Mouse (Mus musculus): Measurements from ENCODE around the gene Als2. TPM values are rescaled to one million over a fixed set of nuclear protein-coding genes. Genes with fewer than 3 reads are reported as not detected.

Gene Als2
- polyA plus RNA-seq, 1 experiment from 2014 or later = 23.0 TPM

DNA sequence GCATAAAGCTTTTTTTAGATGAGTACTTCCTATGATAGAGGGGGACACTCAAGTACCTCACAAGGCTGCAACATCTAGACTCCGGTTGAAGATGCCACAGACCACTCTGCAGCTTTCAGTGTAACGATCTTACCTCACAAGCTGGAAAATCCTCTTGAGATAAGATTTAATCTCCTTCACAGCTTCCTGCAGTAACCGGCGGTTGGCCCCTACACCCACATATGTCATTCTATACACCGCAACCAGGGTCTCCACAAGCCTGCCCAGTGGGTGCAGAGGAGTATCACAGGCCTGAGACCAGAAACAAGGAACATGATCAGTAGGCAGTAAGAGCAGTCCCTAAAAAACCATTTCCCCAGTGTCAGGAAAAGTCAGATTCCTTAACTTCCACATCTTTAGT is 64.0 kb downstream of the Als2 start:
- Histone ChIP-seq H3K9me3 (ENCODE audit: control insufficient read depth, low read length) (no peaks in the 10 kb centered on the region), H3K27me3 (replicated peaks; ENCODE audit: control insufficient read depth, insufficient read depth, low read length) (no peaks in the 10 kb centered on the region), H3K27ac (ENCODE audit: low read length) (no peak overlapping the region), H3K4me2 (ENCODE audit: low read length) (no peak overlapping the region), H3K4me3 (replicated peaks; ENCODE audit: low read length) (no peak overlapping the region), H3K36me3 (ENCODE audit: control insufficient read depth, insufficient read depth) (peaks cover 13% of the 10 kb centered on the region), H3K4me1 (replicated peaks; ENCODE audit: control insufficient read depth, insufficient read depth, low read length) (no peaks in the 10 kb centered on the region), H3K9ac (replicated peaks; ENCODE audit: low read depth, low read length) (no peak overlapping the region)
- WGBS = 92% methylated on average over 5 of the region's 5 CpGs
- no peak for ATAC-seq

DNA sequence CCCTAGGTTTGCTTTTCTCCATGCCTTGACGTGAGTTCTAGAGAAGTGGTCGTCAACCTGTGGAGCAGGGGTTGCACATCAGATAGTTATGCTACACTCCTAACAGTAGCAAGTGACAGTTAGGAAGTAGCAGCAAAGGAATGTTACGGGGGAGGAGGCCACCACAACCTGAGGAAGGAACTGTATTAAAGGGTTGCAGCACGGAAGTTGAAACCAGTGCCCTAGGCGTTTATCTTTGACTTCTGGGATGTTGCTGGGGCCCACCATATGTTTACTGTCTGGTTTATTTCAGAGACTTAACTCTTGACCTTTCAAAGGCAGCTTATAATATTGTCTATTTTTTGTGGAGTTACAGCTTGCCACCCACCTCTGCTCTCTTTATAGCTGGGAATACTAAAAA is 65.2 kb downstream of the Als2 start:
- WGBS = 89% methylated on average over 5 of the region's 5 CpGs
- no peak overlapping the region for H3K9ac ChIP-seq (replicated peaks; ENCODE audit: low read depth, low read length)

DNA sequence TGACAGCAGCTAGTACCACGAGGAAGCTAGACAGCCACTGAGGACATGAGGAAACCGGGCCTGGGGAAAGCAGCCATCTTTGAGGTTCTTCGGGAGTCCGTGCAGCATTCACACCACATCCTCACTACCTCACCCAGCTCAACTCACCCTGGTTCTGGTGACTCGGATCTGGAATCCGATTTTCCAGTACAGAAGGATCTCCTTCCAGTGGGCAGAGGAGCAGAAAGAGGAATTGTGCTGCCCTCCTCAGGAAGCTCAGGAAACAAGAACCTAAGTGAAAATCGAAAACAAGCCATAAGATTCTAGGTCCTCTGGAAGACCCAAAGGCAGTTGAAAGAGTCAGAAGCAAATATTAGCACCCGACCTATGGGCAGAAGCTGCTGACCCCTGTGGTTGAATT is 66.7 kb downstream of the Als2 start:
- H3K9ac ChIP-seq (replicated peaks; ENCODE audit: low read depth, low read length) = no peak overlapping the region
- WGBS = 75% methylated on average over 8 of the region's 8 CpGs
- H3K27me3 ChIP-seq (replicated peaks; ENCODE audit: control insufficient read depth, insufficient read depth, low read length) = no peaks in the 10 kb centered on the region
- H3K36me3 ChIP-seq (ENCODE audit: control insufficient read depth, insufficient read depth) = peaks cover 22% of the 10 kb centered on the region
- H3K4me3 ChIP-seq (replicated peaks; ENCODE audit: low read length) = no peak overlapping the region
- no peaks in the 10 kb centered on the region for H3K9me3 ChIP-seq (ENCODE audit: control insufficient read depth, low read length)
- H3K4me1 ChIP-seq (replicated peaks; ENCODE audit: control insufficient read depth, insufficient read depth, low read length) = no peaks in the 10 kb centered on the region
- H3K4me2 ChIP-seq (ENCODE audit: low read length) = no peak overlapping the region
- H3K27ac ChIP-seq (ENCODE audit: low read length) = no peak overlapping the region
- no peak for ATAC-seq

More for the DNA sequence above, 65.2 kb downstream of the Als2 start:
- Histone ChIP-seq H3K4me2 (ENCODE audit: low read length) (no peak overlapping the region), H3K9me3 (ENCODE audit: control insufficient read depth, low read length) (no peaks in the 10 kb centered on the region), H3K27ac (ENCODE audit: low read length) (no peak overlapping the region), H3K4me1 (replicated peaks; ENCODE audit: control insufficient read depth, insufficient read depth, low read length) (no peaks in the 10 kb centered on the region), H3K27me3 (replicated peaks; ENCODE audit: control insufficient read depth, insufficient read depth, low read length) (no peaks in the 10 kb centered on the region), H3K4me3 (replicated peaks; ENCODE audit: low read length) (no peak overlapping the region), H3K36me3 (ENCODE audit: control insufficient read depth, insufficient read depth) (peaks cover 18% of the 10 kb centered on the region)
- ATAC-seq = no peak

DNA sequence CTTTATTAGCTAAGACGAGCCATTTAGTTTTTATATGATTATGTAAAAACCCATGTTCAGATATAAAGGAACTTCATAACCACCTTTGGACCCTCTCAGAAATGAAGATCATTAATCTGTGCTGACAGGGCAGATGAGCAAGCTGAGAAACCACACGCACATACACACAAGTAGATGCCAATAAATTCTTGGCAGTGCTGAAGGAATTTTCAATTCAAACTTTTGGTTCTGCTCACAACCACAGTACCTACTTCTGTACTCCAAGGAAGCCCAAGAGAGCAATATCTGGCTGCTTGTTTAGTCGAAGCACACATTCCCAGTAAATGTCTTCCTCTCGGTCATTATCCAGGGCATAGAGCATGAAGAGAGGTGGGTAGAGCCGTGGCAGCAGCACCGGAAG is 67.4 kb downstream of the Als2 start:
- peaks cover 19% of the 10 kb centered on the region for H3K36me3 ChIP-seq (ENCODE audit: control insufficient read depth, insufficient read depth)
- no peaks in the 10 kb centered on the region for H3K9me3 ChIP-seq (ENCODE audit: control insufficient read depth, low read length)
- no peaks in the 10 kb centered on the region for H3K4me1 ChIP-seq (replicated peaks; ENCODE audit: control insufficient read depth, insufficient read depth, low read length)
- H3K9ac ChIP-seq (replicated peaks; ENCODE audit: low read depth, low read length) = no peak overlapping the region
- no peak overlapping the region for H3K27ac ChIP-seq (ENCODE audit: low read length)
- H3K27me3 ChIP-seq (replicated peaks; ENCODE audit: control insufficient read depth, insufficient read depth, low read length) = no peaks in the 10 kb centered on the region
- H3K4me2 ChIP-seq (ENCODE audit: low read length) = no peak overlapping the region
- 91% methylated on average over 6 of the region's 6 CpGs for WGBS
- ATAC-seq = no peak
- no peak overlapping the region for H3K4me3 ChIP-seq (replicated peaks; ENCODE audit: low read length)

DNA sequence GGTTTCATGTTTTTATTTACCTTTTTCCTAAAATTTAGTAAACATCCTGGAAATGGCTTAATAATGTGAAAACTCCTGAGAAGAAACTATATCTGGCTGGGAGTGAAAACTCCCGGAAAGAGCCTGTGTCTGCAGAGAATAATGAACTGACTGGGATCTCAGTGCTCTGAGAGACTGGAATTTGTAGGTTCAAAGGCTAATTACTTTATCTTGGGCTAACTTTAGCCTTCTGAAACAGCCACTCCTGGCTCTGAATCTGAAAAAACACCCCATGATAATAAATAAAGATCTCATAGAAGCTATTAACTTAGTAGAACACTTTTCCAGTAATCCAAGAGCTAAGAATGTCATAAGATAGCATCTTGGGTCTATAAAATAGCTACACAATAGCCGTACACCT is 68.5 kb downstream of the Als2 start:
- no peak overlapping the region for H3K4me2 ChIP-seq (ENCODE audit: low read length)
- H3K4me1 ChIP-seq (replicated peaks; ENCODE audit: control insufficient read depth, insufficient read depth, low read length) = no peaks in the 10 kb centered on the region
- 87% methylated on average over 2 of the region's 2 CpGs for WGBS
- H3K27me3 ChIP-seq (replicated peaks; ENCODE audit: control insufficient read depth, insufficient read depth, low read length) = no peaks in the 10 kb centered on the region
- H3K27ac ChIP-seq (ENCODE audit: low read length) = no peak overlapping the region
- H3K9ac ChIP-seq (replicated peaks; ENCODE audit: low read depth, low read length) = no peak overlapping the region
- no peaks in the 10 kb centered on the region for H3K9me3 ChIP-seq (ENCODE audit: control insufficient read depth, low read length)
- H3K36me3 ChIP-seq (ENCODE audit: control insufficient read depth, insufficient read depth) = peaks cover 16% of the 10 kb centered on the region
- ATAC-seq = no peak
- H3K4me3 ChIP-seq (replicated peaks; ENCODE audit: low read length) = no peak overlapping the region

DNA sequence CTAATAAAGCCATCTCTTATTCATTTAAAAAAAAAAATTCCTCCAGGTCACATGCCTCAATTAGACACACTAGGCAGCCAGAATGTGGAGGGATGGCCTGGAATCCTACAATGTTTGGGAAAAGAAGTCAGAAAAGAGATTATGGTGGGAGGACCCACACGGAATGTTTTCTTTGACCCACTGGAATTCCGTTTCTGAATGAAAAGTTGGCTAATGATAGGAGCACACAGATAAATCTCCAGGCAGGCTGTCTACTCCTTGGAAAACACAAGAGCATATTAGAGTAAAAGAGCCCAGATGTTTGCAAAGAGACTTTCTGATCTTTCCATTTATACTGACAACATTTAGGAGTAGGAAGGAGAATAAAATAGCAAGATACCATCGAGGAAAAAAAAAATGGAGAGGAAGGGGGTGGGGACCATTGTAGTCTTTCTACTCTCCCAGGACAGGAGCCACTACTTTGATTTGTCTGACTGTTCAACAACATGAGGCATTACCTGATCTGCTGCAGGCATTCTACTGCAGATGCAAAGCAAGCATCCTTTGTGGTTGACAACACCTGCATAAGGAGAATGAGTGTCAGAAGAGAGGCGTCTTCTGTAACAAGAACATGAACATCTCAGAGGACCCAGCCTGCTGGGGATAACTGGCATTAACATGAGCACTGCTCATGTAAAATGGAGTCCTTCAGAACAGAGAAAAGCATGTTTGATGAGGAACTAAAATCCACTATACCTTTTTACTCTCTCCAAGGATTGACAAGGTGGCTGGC is 69.2 kb downstream of the Als2 start:
- Histone ChIP-seq H3K4me3 (replicated peaks; ENCODE audit: low read length) (no peak overlapping the region), H3K27me3 (replicated peaks; ENCODE audit: control insufficient read depth, insufficient read depth, low read length) (no peaks in the 10 kb centered on the region), H3K9ac (replicated peaks; ENCODE audit: low read depth, low read length) (no peak overlapping the region), H3K4me1 (replicated peaks; ENCODE audit: control insufficient read depth, insufficient read depth, low read length) (no peaks in the 10 kb centered on the region), H3K4me2 (ENCODE audit: low read length) (no peak overlapping the region), H3K36me3 (ENCODE audit: control insufficient read depth, insufficient read depth) (peaks cover 16% of the 10 kb centered on the region), H3K27ac (ENCODE audit: low read length) (no peak overlapping the region), H3K9me3 (ENCODE audit: control insufficient read depth, low read length) (no peaks in the 10 kb centered on the region)
- WGBS = 89% methylated on average over 4 of the region's 4 CpGs
- no peak for ATAC-seq

DNA sequence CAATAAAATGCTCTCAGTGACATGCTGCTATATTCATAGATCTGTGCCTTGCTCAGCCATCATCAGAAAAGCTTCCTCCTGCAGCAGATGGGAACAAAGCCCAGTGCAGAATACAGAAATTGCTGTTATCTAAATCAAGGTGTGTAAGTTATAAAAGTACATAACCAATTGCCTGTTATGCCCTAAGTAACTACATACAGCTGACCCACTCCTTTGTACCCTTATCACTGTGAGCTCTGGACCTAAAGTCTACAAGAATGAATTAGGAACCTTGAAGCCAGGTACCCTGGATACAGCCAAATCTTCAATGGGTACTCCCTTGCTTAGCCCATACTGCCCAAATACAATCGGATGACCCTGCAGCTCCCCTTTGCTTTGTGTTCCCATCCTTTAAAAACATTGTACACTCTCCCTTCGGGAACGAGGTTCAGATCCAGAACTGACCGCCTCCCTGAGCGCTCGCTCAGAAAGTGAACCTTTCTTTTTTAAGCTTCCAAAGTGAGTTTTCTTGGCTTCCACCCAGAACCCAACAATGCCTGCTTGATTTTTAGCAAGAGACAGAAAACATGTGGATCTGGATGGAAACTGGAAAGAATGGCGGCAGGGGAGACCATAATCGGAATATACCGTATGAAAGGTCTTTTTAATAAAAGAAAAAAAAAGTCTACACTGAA is 70.7 kb downstream of the Als2 start:
- 75% methylated on average over 9 of the region's 9 CpGs for WGBS
- Histone ChIP-seq H3K4me3 (replicated peaks; ENCODE audit: low read length) (no peak overlapping the region), H3K9ac (replicated peaks; ENCODE audit: low read depth, low read length) (no peak overlapping the region), H3K4me1 (replicated peaks; ENCODE audit: control insufficient read depth, insufficient read depth, low read length) (peaks cover 2% of the 10 kb centered on the region; the same call in 1 of the 2 replicates), H3K27me3 (replicated peaks; ENCODE audit: control insufficient read depth, insufficient read depth, low read length) (no peaks in the 10 kb centered on the region), H3K27ac (ENCODE audit: low read length) (no peak overlapping the region), H3K4me2 (ENCODE audit: low read length) (no peak overlapping the region), H3K36me3 (ENCODE audit: control insufficient read depth, insufficient read depth) (peaks cover 16% of the 10 kb centered on the region), H3K9me3 (ENCODE audit: control insufficient read depth, low read length) (no peaks in the 10 kb centered on the region)
- ATAC-seq = no peak

DNA sequence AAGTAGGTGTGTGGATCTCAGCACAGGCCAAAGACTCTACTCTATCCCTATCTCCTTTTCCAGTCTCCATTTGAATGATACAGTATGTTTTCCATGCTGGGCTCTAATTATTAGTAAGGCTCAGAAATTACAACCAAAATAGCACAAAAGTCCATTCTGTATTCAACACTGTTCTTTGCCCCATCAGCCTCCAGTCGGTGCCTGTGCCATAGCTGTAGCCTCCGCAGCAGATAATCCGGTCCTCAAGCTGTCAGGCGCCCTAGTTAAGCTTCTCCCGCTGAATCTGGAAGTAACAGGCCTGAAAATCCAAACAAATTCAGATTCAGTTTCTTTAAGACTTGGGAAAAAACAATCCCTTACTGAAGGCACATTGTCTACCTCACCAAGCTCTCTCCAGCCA is 73.1 kb downstream of the Als2 start:
- Histone ChIP-seq H3K4me2 (ENCODE audit: low read length) (no peak overlapping the region), H3K9ac (replicated peaks; ENCODE audit: low read depth, low read length) (no peak overlapping the region), H3K9me3 (ENCODE audit: control insufficient read depth, low read length) (no peaks in the 10 kb centered on the region), H3K27ac (ENCODE audit: low read length) (no peak overlapping the region), H3K36me3 (ENCODE audit: control insufficient read depth, insufficient read depth) (peaks cover 16% of the 10 kb centered on the region), H3K4me1 (replicated peaks; ENCODE audit: control insufficient read depth, insufficient read depth, low read length) (peaks cover 2% of the 10 kb centered on the region; the same call in 1 of the 2 replicates), H3K4me3 (replicated peaks; ENCODE audit: low read length) (no peak overlapping the region), H3K27me3 (replicated peaks; ENCODE audit: control insufficient read depth, insufficient read depth, low read length) (no peaks in the 10 kb centered on the region)
- ATAC-seq = no peak
- WGBS = 18% methylated on average over 5 of the region's 5 CpGs

DNA sequence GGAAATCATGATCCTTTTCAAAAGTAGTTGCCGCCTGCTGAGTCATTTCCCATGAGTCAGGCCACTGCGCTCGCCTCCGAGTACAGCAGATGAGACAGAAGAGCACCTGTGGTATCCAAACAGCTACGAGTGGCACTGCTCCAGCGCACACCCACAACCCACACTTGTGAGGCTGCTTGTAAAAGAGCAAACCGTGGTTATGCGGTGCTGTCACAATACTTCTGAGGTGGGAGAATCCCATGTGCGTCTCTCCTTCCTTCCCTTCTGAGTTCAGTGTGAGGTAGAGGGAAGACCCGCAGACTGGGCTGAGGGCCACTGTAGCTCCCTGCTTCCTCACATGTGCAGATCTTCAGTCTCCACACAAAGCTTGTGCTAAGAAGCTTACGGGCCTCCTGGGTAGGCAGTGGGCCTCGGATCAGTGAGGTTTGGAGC is 74.0 kb downstream of the Als2 start, which contains the start of gene Mpp4:
Gene Mpp4, minus strand, starts transcription at position 360 of the 432 bp plus-strand sequence.
- ATAC-seq = no peak
- Histone ChIP-seq H3K36me3 (ENCODE audit: control insufficient read depth, insufficient read depth) (peaks cover 14% of the 10 kb centered on the region), H3K27ac (ENCODE audit: low read length) (no peak within 1 kb of the TSS), H3K4me2 (ENCODE audit: low read length) (no peak within 1 kb of the TSS), H3K9ac (replicated peaks; ENCODE audit: low read depth, low read length) (no peak within 1 kb of the TSS), H3K9me3 (ENCODE audit: control insufficient read depth, low read length) (no peaks in the 10 kb centered on the region), H3K27me3 (replicated peaks; ENCODE audit: control insufficient read depth, insufficient read depth, low read length) (no peaks in the 10 kb centered on the region), H3K4me3 (replicated peaks; ENCODE audit: low read length) (no peak within 1 kb of the TSS), H3K4me1 (replicated peaks; ENCODE audit: control insufficient read depth, insufficient read depth, low read length) (peaks cover 2% of the 10 kb centered on the region; the same call in 1 of the 2 replicates)
- WGBS = 24% methylated on average over 12 of the region's 12 CpGs
